8 mouse cellular contexts compared by ENCODE assay signal in genomic region chr3:123235921-123236320, GRCm38 (mm10). TPM values are rescaled to one million over a fixed set of nuclear protein-coding genes. Genes with fewer than 3 reads are reported as not detected.
DNase-seq lines count a peak whose midpoint lies in the region; ATAC-seq lines count a peak whose summit lies in the region.

Gene Synpo2 (minus strand): TSS chr3:123236149.

- no peak within 1 kb of the TSS for H3K27ac ChIP-seq in lung, embryonic 15.5 days

- peak within 1 kb of the TSS; percentile 40 for H3K9ac ChIP-seq in lung, embryonic 15.5 days

- H3K9me3 ChIP-seq in lung, embryonic 15.5 days: no peaks in the 10 kb centered on the region

- no peaks in the 10 kb centered on the region for H3K36me3 ChIP-seq in lung, embryonic 15.5 days

- H3K4me3 ChIP-seq in lung, embryonic 15.5 days: peak within 1 kb of the TSS; percentile 44

- peaks cover 12% of the 10 kb centered on the region; the same call in 1 of the 2 replicates for H3K27me3 ChIP-seq in lung, embryonic 15.5 days

- under 1% methylated on average over 20 of the region's 20 CpGs for WGBS in lung, embryonic 15.5 days

- DNase-seq in ES-CJ7 (ENCODE audit: low read depth, low spot score): peak; percentile 56
- peak; percentile 2 for DNase-seq in cerebellum, adult 9-10 months
- peak; percentile 20 to 35 for DNase-seq in layer of hippocampus, adult 8-10 months (ENCODE audit: low spot score in 2 of 2)
- peak; percentile 46 for DNase-seq in ovary, postnatal 14 days (ENCODE audit: low spot score)
- DNase-seq in urinary bladder, postnatal 14 days (ENCODE audit: low spot score): peak; percentile 70

- ATAC-seq in frontal cortex, adult (ENCODE audit: low TSS enrichment): peak; percentile 76
- ATAC-seq in hematopoietic stem cell, adult 5-6 weeks (replicated peaks in 1 of 2; ENCODE audit: insufficient read depth in 1 of 2, low FRiP score in 2 of 2, low TSS enrichment in 1 of 2, low read depth in 1 of 2, poor library complexity in 2 of 2, severe bottlenecking in 2 of 2): peak; percentile 79 to 90
- peak; percentile 76; the same call in 1 of the 2 replicates for ATAC-seq in lung, embryonic 15.5 days (ENCODE audit: borderline replicate concordance, extremely low read depth, low FRiP score, low TSS enrichment)

- H3K4me1 ChIP-seq in lung, embryonic 15.5 days: peaks cover 12% of the 10 kb centered on the region

- peak within 1 kb of the TSS; percentile 71 for H3K4me2 ChIP-seq in lung, embryonic 15.5 days

RNA-seq across cellular contexts. Expression of gene Synpo2, which starts in this region (rescaled TPM):
- 4.1 and 6.6 TPM in 2 replicates for total RNA-seq in hematopoietic stem cell, adult 5-6 weeks (2017)
- 1 to 10 TPM; 4.5 to 6.0 (median 5.7) TPM for total RNA-seq in layer of hippocampus, adult 8-10 months (2022)
- polyA plus RNA-seq in lung, embryonic 15.5 days (2015; fragmentation: Nextera tagmentation; extraction: Ambion mirVana): 11.3 and 12.2 TPM in 2 replicates

Comparison
In these comparisons a context has a peak if more than half of its experiments do, and no peak if none do; other contexts are left out.
1. DNase-seq: peak in every context shown above with its lines; median percentile 70 in urinary bladder, postnatal 14 days; 56 in ES-CJ7; 46 in ovary, postnatal 14 days; 28 in layer of hippocampus, adult 8-10 months; 2 in cerebellum, adult 9-10 months.